Mouse (Mus musculus) erythroid progenitor cell, adult 5-6 weeks (primary cell): Measurements from ENCODE around the gene Gm20605. TPM values are rescaled to one million over a fixed set of nuclear protein-coding genes. Genes with fewer than 3 reads are reported as not detected.

Experiments used
- ATAC-seq: replicated peaks from 2 replicates; pipeline ENCODE4 v1.8.0; 2016; ENCODE audit warnings: moderate number of reproducible peaks, mild to moderate bottlenecking, moderate TSS enrichment, inconsistent platforms; ENCODE audit not compliant: poor library complexity, low FRiP score, severe bottlenecking
- total RNA-seq, 2 experiments: library from RNA; stranded (forward) in 1 of 2; stranded (reverse) in 1 of 2; fragments of 150-400 nt in 1 of 2; fragments of 186-747, 209-891 nt in 1 of 2; gene quantifications; 2 replicates each; pipeline versions ENCODE4 v1.2.3 to v1.2.4; 2015 to 2017; ENCODE audit warnings: low replicate concordance in 2 of 2

The Gm20605 gene
- total RNA-seq, 2 experiments from 2014 or later, result 6.1 to 25.2 TPM

- no peak for ATAC-seq
Measured at GRCm38 (mm10) chr5:137683388-137684293, 54.7 kb downstream of the Gm20605 start.

GRCm38 (mm10) chr5:137684294-137685123 is 55.5 kb downstream of the Gm20605 start, which contains the start of gene Agfg2:
Gene Agfg2 (minus strand): TSS chr5:137684726.
- peak; percentile 83 for ATAC-seq

GRCm38 (mm10) chr5:137685653-137686052 is 56.7 kb downstream of the Gm20605 start:
- no peak for ATAC-seq

GRCm38 (mm10) chr5:137686127-137686790 is 57.3 kb downstream of the Gm20605 start:
- ATAC-seq, result peak; percentile 83

- no peak for ATAC-seq
Measured at GRCm38 (mm10) chr5:137689974-137690373, 61.0 kb downstream of the Gm20605 start.

- ATAC-seq, result no peak
Measured at GRCm38 (mm10) chr5:137690531-137690930, 61.6 kb downstream of the Gm20605 start.

- ATAC-seq, result no peak
Measured at GRCm38 (mm10) chr5:137691881-137692280, 62.9 kb downstream of the Gm20605 start.

Other genes with a start within 250 kb of the Gm20605 start
- not detected in 2 replicates for gene Zan, start 152.1 kb upstream of the Gm20605 start, total RNA-seq (2015; ENCODE audit: low replicate concordance)
- not detected in 2 replicates for gene Zan, start 152.1 kb upstream of the Gm20605 start, total RNA-seq (2017; ENCODE audit: low replicate concordance)
- 2.9 and 23.5 TPM in 2 replicates for gene Pop7, start 126.7 kb upstream of the Gm20605 start, total RNA-seq (2015; ENCODE audit: low replicate concordance)
- 0.38 and 10.8 TPM in 2 replicates for gene Pop7, start 126.7 kb upstream of the Gm20605 start, total RNA-seq (2017; ENCODE audit: low replicate concordance)
- 5.4 and 5.8 TPM in 2 replicates for gene Gigyf1, start 110.6 kb upstream of the Gm20605 start, total RNA-seq (2015; ENCODE audit: low replicate concordance)
- gene Gigyf1, start 110.6 kb upstream of the Gm20605 start, total RNA-seq (2017; ENCODE audit: low replicate concordance), result 8.1 and 11.2 TPM in 2 replicates
- gene Epo, start 95.9 kb upstream of the Gm20605 start, total RNA-seq (2015; ENCODE audit: low replicate concordance), result not detected in 2 replicates
- not detected in 2 replicates for gene Epo, start 95.9 kb upstream of the Gm20605 start, total RNA-seq (2017; ENCODE audit: low replicate concordance)
- 253 and 262 TPM in 2 replicates for gene Gnb2, start 95.7 kb upstream of the Gm20605 start, total RNA-seq (2015; ENCODE audit: low replicate concordance)
- 152 and 170 TPM in 2 replicates for gene Gnb2, start 95.7 kb upstream of the Gm20605 start, total RNA-seq (2017; ENCODE audit: low replicate concordance)
- not detected in 2 replicates for gene Actl6b, start 75.7 kb upstream of the Gm20605 start, total RNA-seq (2015; ENCODE audit: low replicate concordance)
- not detected in 2 replicates for gene Actl6b, start 75.7 kb upstream of the Gm20605 start, total RNA-seq (2017; ENCODE audit: low replicate concordance)
- gene Tfr2, start 59.3 kb upstream of the Gm20605 start, total RNA-seq (2015; ENCODE audit: low replicate concordance), result 44.9 and 62.0 TPM in 2 replicates
- 42.2 and 61.0 TPM in 2 replicates for gene Tfr2, start 59.3 kb upstream of the Gm20605 start, total RNA-seq (2017; ENCODE audit: low replicate concordance)
- gene Mospd3, start 28.1 kb upstream of the Gm20605 start, total RNA-seq (2015; ENCODE audit: low replicate concordance), result 36.9 and 44.3 TPM in 2 replicates
- 8.5 TPM in 1 of 2 replicates, not detected in the other for gene Mospd3, start 28.1 kb upstream of the Gm20605 start, total RNA-seq (2017; ENCODE audit: low replicate concordance)
- gene Pcolce, start 15.4 kb upstream of the Gm20605 start, total RNA-seq (2015; ENCODE audit: low replicate concordance), result 1.7 and 3.2 TPM in 2 replicates
- gene Pcolce, start 15.4 kb upstream of the Gm20605 start, total RNA-seq (2017; ENCODE audit: low replicate concordance), result 1.0 TPM in 1 of 2 replicates, not detected in the other
- gene Fbxo24, start 173 bp upstream of the Gm20605 start, total RNA-seq (2015; ENCODE audit: low replicate concordance), result not detected in 2 replicates
- not detected in 2 replicates for gene Fbxo24, start 173 bp upstream of the Gm20605 start, total RNA-seq (2017; ENCODE audit: low replicate concordance)
- gene Lrch4, start 54 bp upstream of the Gm20605 start, total RNA-seq (2015; ENCODE audit: low replicate concordance), result 46.9 and 75.0 TPM in 2 replicates
- gene Lrch4, start 54 bp upstream of the Gm20605 start, total RNA-seq (2017; ENCODE audit: low replicate concordance), result 32.0 and 37.7 TPM in 2 replicates
- 62.5 and 94.1 TPM in 2 replicates for gene Sap25, start 12.2 kb downstream of the Gm20605 start, total RNA-seq (2015; ENCODE audit: low replicate concordance)
- gene Sap25, start 12.2 kb downstream of the Gm20605 start, total RNA-seq (2017; ENCODE audit: low replicate concordance), result 7.7 and 15.9 TPM in 2 replicates
- gene Irs3, start 16.5 kb downstream of the Gm20605 start, total RNA-seq (2015; ENCODE audit: low replicate concordance), result not detected in 2 replicates
- not detected in 2 replicates for gene Irs3, start 16.5 kb downstream of the Gm20605 start, total RNA-seq (2017; ENCODE audit: low replicate concordance)
- gene Agfg2, start 55.6 kb downstream of the Gm20605 start, total RNA-seq (2015; ENCODE audit: low replicate concordance), result 91.4 and 101 TPM in 2 replicates
- gene Agfg2, start 55.6 kb downstream of the Gm20605 start, total RNA-seq (2017; ENCODE audit: low replicate concordance), result 91.5 and 141 TPM in 2 replicates
- 2.5 TPM in 1 of 2 replicates, not detected in the other for gene Nyap1, start 112.4 kb downstream of the Gm20605 start, total RNA-seq (2015; ENCODE audit: low replicate concordance)
- gene Nyap1, start 112.4 kb downstream of the Gm20605 start, total RNA-seq (2017; ENCODE audit: low replicate concordance), result 1.4 and 4.9 TPM in 2 replicates
- gene Tsc22d4, start 116.6 kb downstream of the Gm20605 start, total RNA-seq (2015; ENCODE audit: low replicate concordance), result 31.0 and 47.9 TPM in 2 replicates
- 88.1 and 103 TPM in 2 replicates for gene Tsc22d4, start 116.6 kb downstream of the Gm20605 start, total RNA-seq (2017; ENCODE audit: low replicate concordance)
- gene Ppp1r35, start 149.7 kb downstream of the Gm20605 start, total RNA-seq (2015; ENCODE audit: low replicate concordance), result 43.6 and 45.8 TPM in 2 replicates
- 28.0 and 51.0 TPM in 2 replicates for gene Ppp1r35, start 149.7 kb downstream of the Gm20605 start, total RNA-seq (2017; ENCODE audit: low replicate concordance)
- gene Mepce, start 158.5 kb downstream of the Gm20605 start, total RNA-seq (2015; ENCODE audit: low replicate concordance), result 45.4 and 50.7 TPM in 2 replicates
- 8.9 and 22.3 TPM in 2 replicates for gene Mepce, start 158.5 kb downstream of the Gm20605 start, total RNA-seq (2017; ENCODE audit: low replicate concordance)
- gene Zcwpw1, start 158.6 kb downstream of the Gm20605 start, total RNA-seq (2015; ENCODE audit: low replicate concordance), result 9.7 and 15.5 TPM in 2 replicates
- gene Zcwpw1, start 158.6 kb downstream of the Gm20605 start, total RNA-seq (2017; ENCODE audit: low replicate concordance), result 18.1 and 35.3 TPM in 2 replicates
- 9.2 and 35.7 TPM in 2 replicates for gene Pilra, start 207.1 kb downstream of the Gm20605 start, total RNA-seq (2015; ENCODE audit: low replicate concordance)
- gene Pilra, start 207.1 kb downstream of the Gm20605 start, total RNA-seq (2017; ENCODE audit: low replicate concordance), result 10.5 and 14.4 TPM in 2 replicates
- gene Pilrb1, start 228.9 kb downstream of the Gm20605 start, total RNA-seq (2015; ENCODE audit: low replicate concordance), result 21.4 and 55.1 TPM in 2 replicates
- gene Pilrb1, start 228.9 kb downstream of the Gm20605 start, total RNA-seq (2017; ENCODE audit: low replicate concordance), result 4.1 and 15.1 TPM in 2 replicates
- 53.2 and 56.9 TPM in 2 replicates for gene Pilrb2, start 242.6 kb downstream of the Gm20605 start, total RNA-seq (2015; ENCODE audit: low replicate concordance)
- gene Pilrb2, start 242.6 kb downstream of the Gm20605 start, total RNA-seq (2017; ENCODE audit: low replicate concordance), result 4.0 and 17.1 TPM in 2 replicates